Mouse (Mus musculus) testis, adult 2 months (tissue): ENCODE data around the gene Ppp1r27.

Experiments
- CTCF ChIP-seq: fragments of 200-500 bp; IDR thresholded peaks from 2 replicates; pipeline ENCODE4 v1.5.1; 2012; ENCODE audit warnings: low read depth, mild to moderate bottlenecking, inconsistent platforms, low read length, moderate library complexity; ENCODE audit not compliant: control insufficient read depth, insufficient read depth, insufficient replicate concordance
- POLR2A ChIP-seq: fragments of 200-500 bp; IDR thresholded peaks from 2 replicates; pipeline ENCODE4 v1.6.1; 2012; ENCODE audit warnings: low read depth, mild to moderate bottlenecking, inconsistent platforms, low read length, moderate library complexity; ENCODE audit not compliant: control insufficient read depth

DNA sequence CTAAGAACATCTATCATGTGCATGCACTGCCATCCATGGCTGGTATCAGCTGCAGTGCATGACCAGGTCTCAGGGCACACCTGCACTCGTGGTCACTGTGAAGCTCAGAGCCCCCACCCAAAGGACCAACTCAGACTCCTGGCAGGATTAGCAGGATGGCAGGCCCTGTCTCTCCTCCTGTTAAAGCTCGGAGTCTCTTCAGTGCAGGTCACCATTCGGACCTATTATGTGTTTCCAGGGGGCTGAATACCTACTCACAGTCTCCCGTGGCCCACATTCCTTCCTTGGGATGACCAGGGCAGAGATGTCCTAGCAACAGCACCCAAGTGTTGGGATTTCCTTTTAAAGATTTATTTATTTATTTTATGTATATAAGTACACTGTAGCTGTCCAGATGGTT, 33.8 kb downstream of the Ppp1r27 start:
- no peak for TF ChIP-seq POLR2A
- TF ChIP-seq CTCF, result no peak
